In the genomic region with DNA sequence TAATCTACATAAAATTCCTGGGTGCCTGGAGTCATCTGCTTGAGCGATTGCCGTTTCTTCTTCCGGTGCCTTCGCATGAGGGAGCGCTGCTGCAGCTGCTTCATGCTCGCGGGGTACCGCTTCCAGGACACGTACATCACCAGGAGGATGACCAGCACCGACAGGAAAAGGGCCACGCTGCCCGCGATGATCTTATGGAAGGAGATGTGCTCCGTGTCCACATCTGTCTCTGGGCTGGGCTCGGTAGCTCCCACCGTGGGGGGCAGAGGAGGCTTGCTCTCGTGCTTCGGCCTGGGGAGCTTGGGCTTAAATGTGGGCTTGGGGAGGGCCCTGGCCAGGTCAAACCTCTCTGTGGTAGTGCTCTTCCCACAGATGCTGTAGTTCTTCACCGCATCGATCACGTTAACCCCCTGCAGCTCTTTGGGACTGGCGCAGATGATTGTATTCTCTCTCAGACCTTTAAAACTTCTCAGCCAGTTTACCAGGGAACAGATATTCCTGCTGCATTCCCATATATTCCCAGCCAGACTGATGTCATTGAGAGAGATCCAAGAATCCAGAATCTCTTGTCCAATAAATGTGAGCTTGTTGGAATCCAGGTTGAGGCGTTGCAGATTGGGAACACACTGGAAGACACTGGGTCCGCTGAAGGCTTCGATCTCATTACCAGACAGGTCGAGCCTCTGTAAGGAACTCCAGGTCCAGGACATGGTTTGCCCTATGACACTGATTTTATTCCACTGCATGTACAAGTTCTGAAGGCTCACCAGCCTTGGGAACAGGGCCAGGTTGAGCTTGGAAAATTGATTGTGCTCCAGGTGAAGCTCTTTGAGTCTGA, we compare ENCODE assay signal across 9 mouse cellular contexts. TPM values are rescaled to one million over a fixed set of nuclear protein-coding genes. Genes with fewer than 3 reads are reported as not detected.
A peak's percentile ranks its signal among the peaks of the same experiment; 100 is the strongest.
DNase-seq lines count a peak whose midpoint lies in the region; ATAC-seq and TF ChIP-seq lines count a peak whose summit lies in the region.
"Had no signal": no experiment of that assay in that cellular context is flagged by ENCODE, and none has a peak within 500 bp of the region (broad histone marks: within the 10 kb centered on the region; RNA-seq: fewer than 3 reads in every experiment).

No protein-coding gene starts in this region.

- peak overlapping the region; percentile 71 for H3K9ac ChIP-seq in hindbrain, embryonic 15.5 days
- H3K9ac ChIP-seq in midbrain, embryonic 11.5 days (ENCODE audit: low read length) = 0 out of 2 replicates have a peak overlapping the region, but pooled peaks have one; percentile 28
- peak overlapping the region; percentile 8; the same call in 1 of the 2 replicates for H3K9ac ChIP-seq in stomach, postnatal 0 days (ENCODE audit: low read length)

- peak overlapping the region; percentile 89 for H3K27ac ChIP-seq in layer of hippocampus, adult 2 months
- peak overlapping the region; percentile 69 for H3K27ac ChIP-seq in hindbrain, embryonic 15.5 days (replicated peaks)
- H3K27ac ChIP-seq in midbrain, embryonic 11.5 days (ENCODE audit: low read depth, low read length) = no peak overlapping the region
- no peak overlapping the region for H3K27ac ChIP-seq in stomach, postnatal 0 days (replicated peaks)

- TF ChIP-seq CTCF in layer of hippocampus, adult 2 months (conservative IDR thresholded peaks at IDR 0.05) = no peak
- no peak for TF ChIP-seq CTCF in stomach, postnatal 0 days (IDR thresholded peaks at IDR 0.05; ENCODE audit: low read depth)

- peak overlapping the region; percentile 66 for H3K4me3 ChIP-seq in layer of hippocampus, adult 2 months
- H3K4me3 ChIP-seq in hindbrain, embryonic 15.5 days = peak overlapping the region; percentile 57
- H3K4me3 ChIP-seq in midbrain, embryonic 11.5 days (ENCODE audit: low read depth, low read length) = peak overlapping the region; percentile 38
- H3K4me3 ChIP-seq in stomach, postnatal 0 days (ENCODE audit: low read depth, low read length) = peak overlapping the region; percentile 29

- TF ChIP-seq EP300 in stomach, postnatal 0 days (optimal IDR thresholded peaks at IDR 0.05) = no peak

- peak; percentile 6; the same call in 1 of the 2 replicates for ATAC-seq in hindbrain, embryonic 15.5 days (ENCODE audit: low FRiP score, low read depth)
- peak; percentile 10; the same call in 1 of the 2 replicates for ATAC-seq in midbrain, embryonic 11.5 days (ENCODE audit: low FRiP score)
- ATAC-seq in stomach, postnatal 0 days (ENCODE audit: low FRiP score, low TSS enrichment) = no peak
- no peak for ATAC-seq in megakaryocyte progenitor cell, adult 5-6 weeks (replicated peaks; ENCODE audit: poor library complexity)

- H3K4me1 ChIP-seq in hindbrain, embryonic 15.5 days (replicated peaks) = peaks cover 26% of the 10 kb centered on the region
- peaks cover 7% of the 10 kb centered on the region for H3K4me1 ChIP-seq in midbrain, embryonic 11.5 days (ENCODE audit: control insufficient read depth, insufficient read depth, low read length)
- H3K4me1 ChIP-seq in stomach, postnatal 0 days (replicated peaks; ENCODE audit: control insufficient read depth, insufficient read depth) = no peaks in the 10 kb centered on the region

- no peaks in the 10 kb centered on the region for H3K36me3 ChIP-seq in hindbrain, embryonic 15.5 days
- no peaks in the 10 kb centered on the region for H3K36me3 ChIP-seq in midbrain, embryonic 11.5 days (ENCODE audit: control insufficient read depth, insufficient read depth, low read length)
- no peaks in the 10 kb centered on the region for H3K36me3 ChIP-seq in stomach, postnatal 0 days (ENCODE audit: control insufficient read depth, insufficient read depth, low read length)

- 3% methylated on average over 26 of the region's 26 CpGs for WGBS in hindbrain, embryonic 15.5 days
- WGBS in midbrain, embryonic 11.5 days = 3% methylated on average over 26 of the region's 26 CpGs
- WGBS in stomach, postnatal 0 days = 9% methylated on average over 26 of the region's 26 CpGs

- H3K27me3 ChIP-seq in hindbrain, embryonic 15.5 days = 0 out of 2 replicates have a peak, but pooled peaks cover 2% of the 10 kb centered on the region
- peaks cover 13% of the 10 kb centered on the region for H3K27me3 ChIP-seq in midbrain, embryonic 11.5 days (ENCODE audit: control insufficient read depth, insufficient read depth, low read length)
- 0 out of 2 replicates have a peak, but pooled peaks cover 2% of the 10 kb centered on the region for H3K27me3 ChIP-seq in stomach, postnatal 0 days (ENCODE audit: control insufficient read depth, insufficient read depth, low read length)

- H3K4me2 ChIP-seq in hindbrain, embryonic 15.5 days = peak overlapping the region; percentile 88
- peak overlapping the region; percentile 70 for H3K4me2 ChIP-seq in midbrain, embryonic 11.5 days
- H3K4me2 ChIP-seq in stomach, postnatal 0 days (replicated peaks; ENCODE audit: low read depth) = peak overlapping the region; percentile 48

- no peaks in the 10 kb centered on the region for H3K9me3 ChIP-seq in hindbrain, embryonic 15.5 days
- H3K9me3 ChIP-seq in midbrain, embryonic 11.5 days (ENCODE audit: control insufficient read depth, low read length) = no peaks in the 10 kb centered on the region
- no peaks in the 10 kb centered on the region for H3K9me3 ChIP-seq in stomach, postnatal 0 days (ENCODE audit: control insufficient read depth, low read length)

- no peak for DNase-seq in layer of hippocampus, adult 2 months (ENCODE audit: low spot score in 2 of 2)
- no peak for DNase-seq in layer of hippocampus, adult 9-10 months (ENCODE audit: low spot score)
- DNase-seq in embryo, embryonic 9.5 days (ENCODE audit: extremely low spot score) = peak; percentile 47
- peak; percentile 96 for DNase-seq in midbrain, embryonic 11.5 days (ENCODE audit: low spot score, missing footprints)
- no peak for DNase-seq in stomach, postnatal 0 days (ENCODE audit: low spot score)
- DNase-seq in urinary bladder, postnatal 14 days (ENCODE audit: low spot score) = no peak

RNA-seq across cellular contexts. Expression of a gene that starts 1.9 kb away (rescaled TPM):
- total RNA-seq in layer of hippocampus, adult 2 months (2021) = 10 to 100 TPM; 18.2 to 21.1 TPM
- 38.5 and 41.5 TPM in 2 replicates for polyA plus RNA-seq in hindbrain, embryonic 15.5 days (2015; fragmentation: Nextera tagmentation; extraction: Ambion mirVana)
- polyA plus RNA-seq in midbrain, embryonic 11.5 days (2014; fragmentation: Nextera tagmentation; extraction: Ambion mirVana) = 2.1 and 2.6 TPM in 2 replicates
- polyA plus RNA-seq in stomach, postnatal 0 days (2015; fragmentation: Nextera tagmentation; extraction: Ambion mirVana) = 2.3 and 2.7 TPM in 2 replicates
- total RNA-seq in megakaryocyte progenitor cell, adult 5-6 weeks (2015) = not detected in 2 replicates
- not detected in 2 replicates for total RNA-seq in megakaryocyte progenitor cell, adult 5-6 weeks (2017)
- total RNA-seq: neutrophil, adult 5-6 weeks had no signal

Comparison
In these comparisons a context has a peak if more than half of its experiments do, and no peak if none do; other contexts are left out.
1. DNase-seq: peak in embryo, embryonic 9.5 days (single experiment) and midbrain, embryonic 11.5 days (single experiment); none in layer of hippocampus, adult 2 months (0 of 2), layer of hippocampus, adult 9-10 months (single experiment), stomach, postnatal 0 days (single experiment) and urinary bladder, postnatal 14 days (single experiment).
2. H3K27ac ChIP-seq: peak in layer of hippocampus, adult 2 months (single experiment) and hindbrain, embryonic 15.5 days (single experiment); none in midbrain, embryonic 11.5 days (single experiment) and stomach, postnatal 0 days (single experiment).
3. ATAC-seq: peak in hindbrain, embryonic 15.5 days (single experiment) and midbrain, embryonic 11.5 days (single experiment); none in stomach, postnatal 0 days (single experiment) and megakaryocyte progenitor cell, adult 5-6 weeks (single experiment).
4. H3K9ac ChIP-seq: peak in every context shown above with its lines; median percentile 71 in hindbrain, embryonic 15.5 days; 28 in midbrain, embryonic 11.5 days; 8 in stomach, postnatal 0 days.
5. RNA of a gene that starts 1.9 kb away (polyA plus RNA-seq): 38.5 to 41.5 TPM in hindbrain, embryonic 15.5 days; 2.3 to 2.7 TPM in stomach, postnatal 0 days and 2.1 to 2.6 TPM in midbrain, embryonic 11.5 days; every median in the first group is over 10 times any median in the second.
6. Peak in every context shown above with its lines, with median percentiles within 50 percentile points of each other: H3K4me3 ChIP-seq and H3K4me2 ChIP-seq.